Mouse (Mus musculus): Measurements from ENCODE around the gene Lrrfip1.

GRCm38 (mm10) chr1:91010216-91010615, 11.7 kb downstream of the Lrrfip1 start:
- TF ChIP-seq FLI1 (IDR thresholded peaks at IDR 0.05; ENCODE audit: low read length) (no peak), GATA1 (IDR thresholded peaks at IDR 0.05; ENCODE audit: borderline replicate concordance, low read length) (no peak)

All from megakaryocyte, embryonic 14.5 days (primary cell).